Comparison of ENCODE assay signal across 9 mouse cellular contexts in the genomic region with DNA sequence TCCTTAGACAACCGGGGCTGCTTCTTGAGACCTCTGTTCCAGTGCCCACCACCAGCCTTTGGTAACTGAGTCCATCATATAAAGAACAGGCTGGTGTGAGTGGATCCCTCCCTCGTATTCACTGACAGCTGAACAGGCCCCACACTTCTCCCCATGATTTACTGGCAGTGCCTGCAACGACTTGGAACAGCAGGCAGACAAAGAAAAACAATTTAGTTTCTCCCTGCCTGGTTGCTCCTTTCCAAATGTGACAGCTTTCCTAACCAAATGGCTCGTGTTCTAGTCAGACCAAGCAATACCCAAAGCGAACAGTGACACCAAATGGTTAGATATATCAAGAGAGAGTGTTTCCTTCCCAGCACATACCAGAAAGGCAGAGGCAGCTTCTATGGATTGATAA.
DNase-seq lines count a peak whose midpoint lies in the region; TF ChIP-seq lines count a peak whose summit lies in the region.
"Had no signal": no experiment of that assay in that cellular context is flagged by ENCODE, and none has a peak within 500 bp of the region (broad histone marks: within the 10 kb centered on the region; RNA-seq: fewer than 3 reads in every experiment).

No protein-coding gene starts in this region.

- DNase-seq in embryo, embryonic 10 days (ENCODE audit: low spot score): peak; percentile 39
- DNase-seq in embryo, embryonic 9.5 days (ENCODE audit: extremely low spot score): no peak
- DNase-seq in left cerebral cortex, postnatal 25 days (ENCODE audit: low spot score in 2 of 2): peak; percentile 16 to 21
- DNase-seq in left cerebral cortex, postnatal 36 days (ENCODE audit: low spot score in 2 of 2): no peak
- peak; percentile 23 to 36 for DNase-seq in heart, postnatal 36 days
- DNase-seq in mesoderm, embryonic 11.5 days (ENCODE audit: low read depth, low spot score): peak; percentile 30
- DNase-seq in urinary bladder, adult 2 months (ENCODE audit: low spot score): no peak
- DNase-seq in kidney, adult 2 months: no peak

- no peak for TF ChIP-seq POLR2A in kidney, adult 2 months (IDR thresholded peaks at IDR 0.05; ENCODE audit: low read depth, low read length)

- no peak overlapping the region for H3K27ac ChIP-seq in kidney, adult 2 months (ENCODE audit: insufficient read depth, low read depth, low read length)
- H3K27ac ChIP-seq: macrophage had no signal

- no peaks in the 10 kb centered on the region for H3K4me1 ChIP-seq in kidney, adult 2 months (ENCODE audit: control insufficient read depth, insufficient read depth, low read length)

- no peak overlapping the region for H3K4me3 ChIP-seq in kidney, adult 2 months (ENCODE audit: insufficient read depth, low read depth, low read length)

- WGBS in kidney, adult 2 months: 17% methylated on average over 5 of the region's 5 CpGs

- no peaks in the 10 kb centered on the region for H3K27me3 ChIP-seq in kidney, adult 2 months (replicated peaks; ENCODE audit: control insufficient read depth, insufficient read depth, low read length)

- H3K36me3 ChIP-seq in kidney, adult 2 months (ENCODE audit: control insufficient read depth, insufficient read depth, low read length): no peaks in the 10 kb centered on the region

- intact Hi-C loops in left cerebral cortex, postnatal 25 days (cut with DNase I): loop anchor here (5.0 kb wide), 1 partner anchor 321 kb away; no protein-coding TSS in a partner anchor
- intact Hi-C loops in left cerebral cortex, postnatal 36 days (cut with DNase I): no loop called here
- intact Hi-C loops in heart, postnatal 36 days (cut with DNase I): no loop called here

- no peak for TF ChIP-seq CTCF in kidney, adult 2 months (conservative IDR thresholded peaks at IDR 0.05; ENCODE audit: insufficient read depth, insufficient read length, low read depth, low read length)

Comparison
In these comparisons a context has a peak if more than half of its experiments do, and no peak if none do; other contexts are left out.
1. DNase-seq: peak in embryo, embryonic 10 days (single experiment), left cerebral cortex, postnatal 25 days (2 of 2), heart, postnatal 36 days (2 of 2) and mesoderm, embryonic 11.5 days (single experiment); none in embryo, embryonic 9.5 days (single experiment), left cerebral cortex, postnatal 36 days (0 of 2), urinary bladder, adult 2 months (single experiment) and kidney, adult 2 months (single experiment).